Mouse (Mus musculus): ENCODE data around the gene Atoh8.

DNA sequence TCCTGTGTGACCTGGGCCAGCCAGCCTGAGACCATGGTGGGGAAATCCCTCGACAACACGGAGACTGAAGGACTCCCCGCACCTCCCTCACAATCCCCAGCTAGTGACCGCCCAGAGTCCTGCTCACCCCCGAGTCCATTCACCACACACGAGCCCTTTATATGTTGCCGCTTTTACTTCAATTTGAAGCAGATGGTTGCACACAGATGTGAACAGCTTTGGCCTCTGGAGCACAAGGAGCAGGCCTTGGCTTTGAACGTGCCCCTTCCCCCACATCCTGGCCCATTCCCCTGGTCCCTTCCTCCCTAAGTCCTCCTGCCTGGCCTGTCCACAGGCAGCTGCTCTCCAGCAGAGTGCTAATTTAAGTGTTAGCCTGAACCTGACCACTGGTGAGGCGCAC, 29.4 kb downstream of the Atoh8 start:
- TF ChIP-seq NANOG (IDR thresholded peaks at IDR 0.05; ENCODE audit: borderline replicate concordance, low read length) (no peak), CTCF (conservative IDR thresholded peaks at IDR 0.05; ENCODE audit: low read length) (no peak)
